Mouse (Mus musculus) ES-Bruce4 (cell line): ENCODE measurements around the gene Uxt.

Experiments used
- CTCF ChIP-seq: IDR thresholded peaks from one replicate; pipeline ENCODE4 v1.8.1; 2011; ENCODE audit warnings: low read depth, low read length
- EP300 ChIP-seq: IDR thresholded peaks from 2 replicates; pipeline ENCODE4 v1.6.1; 2011; ENCODE audit warnings: low read depth, low read length; ENCODE audit not compliant: insufficient read depth
- POLR2A ChIP-seq: IDR thresholded peaks from one replicate; pipeline ENCODE4 v1.8.1; 2011; ENCODE audit warnings: low read length; ENCODE audit not compliant: insufficient read depth

GRCm38 (mm10) chrX:20924976-20925375, 36.8 kb downstream of the Uxt start:
- TF ChIP-seq CTCF, result no peak
- no peak for TF ChIP-seq EP300
- no peak for TF ChIP-seq POLR2A
